Mouse (Mus musculus) NIH3T3 (cell line): Measurements from ENCODE around the gene Slc44a1.

ENCODE experiments used
- DNase-seq: peaks from one replicate; pipeline ENCODE4 v3.0.0-alpha.2; 2012; ENCODE audit warnings: low read depth

The Slc44a1 gene

GRCm38 (mm10) chr4:53465887-53466286 is 25.7 kb downstream of the Slc44a1 start:
- DNase-seq, result no peak

GRCm38 (mm10) chr4:53469007-53469406 is 28.8 kb downstream of the Slc44a1 start:
- DNase-seq, result no peak

GRCm38 (mm10) chr4:53474109-53474508 is 33.9 kb downstream of the Slc44a1 start:
- peak; percentile 50 for DNase-seq

GRCm38 (mm10) chr4:53475230-53475952 is 35.2 kb downstream of the Slc44a1 start:
- DNase-seq, result no peak

- no peak for DNase-seq
Observed at GRCm38 (mm10) chr4:53478644-53479043, 38.4 kb downstream of the Slc44a1 start.

GRCm38 (mm10) chr4:53487216-53488188 is 47.3 kb downstream of the Slc44a1 start:
- DNase-seq, result no peak

- DNase-seq, result no peak
Observed at GRCm38 (mm10) chr4:53488803-53489202, 48.6 kb downstream of the Slc44a1 start.

GRCm38 (mm10) chr4:53490371-53490770 is 50.2 kb downstream of the Slc44a1 start:
- DNase-seq, result no peak

GRCm38 (mm10) chr4:53491269-53491668 is 51.1 kb downstream of the Slc44a1 start:
- no peak for DNase-seq

GRCm38 (mm10) chr4:53495646-53496045 is 55.4 kb downstream of the Slc44a1 start:
- no peak for DNase-seq

GRCm38 (mm10) chr4:53502764-53503163 is 62.6 kb downstream of the Slc44a1 start:
- DNase-seq, result no peak

GRCm38 (mm10) chr4:53512131-53512916 is 72.1 kb downstream of the Slc44a1 start:
- DNase-seq, result peak; percentile 14

GRCm38 (mm10) chr4:53513276-53514081 is 73.3 kb downstream of the Slc44a1 start:
- no peak for DNase-seq

- peak; percentile 3 for DNase-seq
Observed at GRCm38 (mm10) chr4:53516011-53516532, 75.9 kb downstream of the Slc44a1 start.

- no peak for DNase-seq
Observed at GRCm38 (mm10) chr4:53519429-53519828, 79.2 kb downstream of the Slc44a1 start.

GRCm38 (mm10) chr4:53521028-53521427 is 80.8 kb downstream of the Slc44a1 start:
- no peak for DNase-seq

- no peak for DNase-seq
Observed at GRCm38 (mm10) chr4:53522655-53523054, 82.4 kb downstream of the Slc44a1 start.

GRCm38 (mm10) chr4:53525503-53525902 is 85.3 kb downstream of the Slc44a1 start:
- no peak for DNase-seq

GRCm38 (mm10) chr4:53525994-53526393 is 85.8 kb downstream of the Slc44a1 start:
- DNase-seq, result no peak

GRCm38 (mm10) chr4:53526446-53526845 is 86.2 kb downstream of the Slc44a1 start:
- DNase-seq, result no peak

GRCm38 (mm10) chr4:53535795-53536194 is 95.6 kb downstream of the Slc44a1 start:
- no peak for DNase-seq
